Mouse (Mus musculus) limb, embryonic 14.5 days (tissue): ENCODE data around the gene 5031439G07Rik. TPM values are rescaled to one million over a fixed set of nuclear protein-coding genes. Genes with fewer than 3 reads are reported as not detected.

Source experiments
- ATAC-seq: fragments of 200-750 bp; cut with Nextera tagmentation; 2 replicates; pipeline ENCODE4 v1.8.0; 2017; ENCODE audit warnings: low read depth, moderate number of reproducible peaks, moderate TSS enrichment; ENCODE audit not compliant: low FRiP score
- DNase-seq: peaks from one replicate; pipeline ENCODE4 v3.0.0-alpha.2; 2015; ENCODE audit warnings: low spot score
- H3K27ac ChIP-seq: fragments of 300-500 bp; sonication (generic); replicated peaks from 2 replicates; pipeline ENCODE4 v1.5.1; 2014; ENCODE audit warnings: low read depth, mild to moderate bottlenecking, low read length, moderate library complexity, mixed read lengths
- H3K27me3 ChIP-seq: fragments of 300-500 bp; sonication (generic); 2 replicates; pipeline ENCODE4 v1.6.1; 2014; ENCODE audit warnings: low read length, mixed read lengths; ENCODE audit not compliant: control insufficient read depth, insufficient read depth
- H3K36me3 ChIP-seq: fragments of 300-500 bp; sonication (generic); 2 replicates; pipeline ENCODE4 v1.6.1; 2014; ENCODE audit warnings: mild to moderate bottlenecking, low read length, moderate library complexity, mixed read lengths; ENCODE audit not compliant: control insufficient read depth, insufficient read depth
- H3K4me1 ChIP-seq: fragments of 300-500 bp; sonication (generic); 2 replicates; pipeline ENCODE4 v1.6.1; 2014; ENCODE audit warnings: antibody characterized with exemption, low read length, mixed read lengths; ENCODE audit not compliant: control insufficient read depth, insufficient read depth
- H3K4me2 ChIP-seq: fragments of 300-500 bp; sonication (generic); replicated peaks from 2 replicates; pipeline ENCODE4 v1.6.1; 2014; ENCODE audit warnings: low read depth, mild to moderate bottlenecking, low read length, moderate library complexity; ENCODE audit not compliant: severe bottlenecking
- H3K4me3 ChIP-seq: fragments of 300-500 bp; sonication (generic); replicated peaks from 2 replicates; pipeline ENCODE4 v1.5.1; 2014; ENCODE audit warnings: low read length
- H3K9ac ChIP-seq: fragments of 300-500 bp; sonication (generic); 2 replicates; pipeline ENCODE4 v1.6.1; 2014; ENCODE audit warnings: mild to moderate bottlenecking, low read depth, low read length, moderate library complexity; ENCODE audit not compliant: severe bottlenecking
- H3K9me3 ChIP-seq: fragments of 300-500 bp; sonication (generic); 2 replicates; pipeline ENCODE4 v1.6.1; 2016; ENCODE audit warnings: low read length; ENCODE audit not compliant: control insufficient read depth
- POLR2A ChIP-seq: fragments of 200-500 bp; IDR thresholded peaks from 2 replicates; pipeline ENCODE4 v1.8.0; 2012; ENCODE audit warnings: inconsistent platforms, mild to moderate bottlenecking, moderate library complexity, borderline replicate concordance; ENCODE audit not compliant: insufficient read depth, insufficient read length; ENCODE audit errors: extremely low read depth
- WGBS: fragments of 180-500 bp; shearing (Covaris S2); extraction: QIAGEN DNeasy Blood & Tissue Kit; methylation state at CpG from one replicate; pipeline ENCODE4 v1.1.7; 2014; 5-methylcytosine and 5-hydroxymethylcytosine counted together
- polyA plus RNA-seq, 2 experiments: library from polyadenylated mRNA; depleted of rRNA in 1 of 2; stranded (reverse) in 1 of 2; unstranded in 1 of 2; fragments of >200 nt; fragmentation: Nextera tagmentation in 1 of 2; extraction: Ambion mirVana in 1 of 2; gene quantifications; 2 replicates each; pipeline versions ENCODE4 v1.2.1 to v1.2.3; 2012 to 2014

Gene 5031439G07Rik
- polyA plus RNA-seq, 2 experiments = 12.3 to 21.8 TPM

GRCm38 (mm10) chr15:84987020-84987815 is 1.1 kb downstream of the 5031439G07Rik start:
- H3K4me3 ChIP-seq = peak overlapping the region; percentile 75
- H3K9me3 ChIP-seq = no peaks in the 10 kb centered on the region
- peak overlapping the region; percentile 55; the same call in 1 of the 2 replicates for H3K27ac ChIP-seq
- TF ChIP-seq POLR2A = no peak
- peak overlapping the region; percentile 86 for H3K4me2 ChIP-seq
- ATAC-seq (peak; percentile 45), DNase-seq (no peak)
- 0 out of 2 replicates have a peak, but pooled peaks cover 3% of the 10 kb centered on the region for H3K36me3 ChIP-seq
- H3K4me1 ChIP-seq = peaks cover 17% of the 10 kb centered on the region
- no peaks in the 10 kb centered on the region for H3K27me3 ChIP-seq
- 3% methylated on average over 33 of the region's 53 CpGs for WGBS
- H3K9ac ChIP-seq = peak overlapping the region; percentile 86

GRCm38 (mm10) chr15:84986171-84987019 is 2.0 kb downstream of the 5031439G07Rik start:
- no peak overlapping the region for H3K27ac ChIP-seq
- peak overlapping the region; percentile 86 for H3K9ac ChIP-seq

GRCm38 (mm10) chr15:84985516-84986160 is 2.7 kb downstream of the 5031439G07Rik start:
- Histone ChIP-seq H3K9ac (no peak overlapping the region), H3K36me3 (0 out of 2 replicates have a peak, but pooled peaks cover 3% of the 10 kb centered on the region), H3K27ac (no peak overlapping the region), H3K4me2 (no peak overlapping the region), H3K4me1 (peaks cover 17% of the 10 kb centered on the region), H3K27me3 (no peaks in the 10 kb centered on the region), H3K4me3 (no peak overlapping the region), H3K9me3 (no peaks in the 10 kb centered on the region)
- whole genome bisulfite sequencing = 85% methylated on average over 12 of the region's 12 CpGs
- no peak for TF ChIP-seq POLR2A
- DNase-seq (no peak), ATAC-seq (no peak)

More at GRCm38 (mm10) chr15:84986171-84987019, 2.0 kb downstream of the 5031439G07Rik start:
- peak overlapping the region; percentile 86 for H3K4me2 ChIP-seq
- H3K36me3 ChIP-seq = 0 out of 2 replicates have a peak, but pooled peaks cover 3% of the 10 kb centered on the region
- DNase-seq (no peak), ATAC-seq (no peak)
- H3K9me3 ChIP-seq = no peaks in the 10 kb centered on the region
- 61% methylated on average over 4 of the region's 4 CpGs for WGBS
- H3K27me3 ChIP-seq = no peaks in the 10 kb centered on the region
- no peak for TF ChIP-seq POLR2A
- H3K4me1 ChIP-seq = peaks cover 17% of the 10 kb centered on the region
- peak overlapping the region; percentile 75 for H3K4me3 ChIP-seq

GRCm38 (mm10) chr15:84983721-84984120 is 4.6 kb downstream of the 5031439G07Rik start:
- Histone ChIP-seq H3K27ac (no peak overlapping the region), H3K9ac (no peak overlapping the region), H3K36me3 (peaks cover 5% of the 10 kb centered on the region; the same call in 1 of the 2 replicates), H3K4me2 (no peak overlapping the region), H3K4me3 (no peak overlapping the region), H3K9me3 (no peaks in the 10 kb centered on the region), H3K4me1 (peaks cover 17% of the 10 kb centered on the region), H3K27me3 (no peaks in the 10 kb centered on the region)
- DNase-seq (no peak), ATAC-seq (no peak)
- 79% methylated on average over 7 of the region's 7 CpGs for WGBS
- TF ChIP-seq POLR2A = no peak

- DNase-seq (no peak), ATAC-seq (no peak)
- Histone ChIP-seq H3K9me3 (no peaks in the 10 kb centered on the region), H3K4me2 (no peak overlapping the region), H3K27me3 (no peaks in the 10 kb centered on the region), H3K4me1 (peaks cover 11% of the 10 kb centered on the region), H3K9ac (no peak overlapping the region), H3K36me3 (peaks cover 5% of the 10 kb centered on the region; the same call in 1 of the 2 replicates), H3K4me3 (no peak overlapping the region), H3K27ac (no peak overlapping the region)
- WGBS = 84% methylated on average over 3 of the region's 3 CpGs
- no peak for TF ChIP-seq POLR2A
Observed at GRCm38 (mm10) chr15:84982888-84983287, 5.5 kb downstream of the 5031439G07Rik start.
